Mouse (Mus musculus) limb, embryonic 11.5 days (tissue): ENCODE data around the gene Zfp853. TPM values are rescaled to one million over a fixed set of nuclear protein-coding genes. Genes with fewer than 3 reads are reported as not detected.

Source experiments
- ATAC-seq: fragments of 200-750 bp; cut with Nextera tagmentation; 2 replicates; pipeline ENCODE4 v1.8.0; 2017; ENCODE audit warnings: low read depth; ENCODE audit not compliant: insufficient number of reproducible peaks, low FRiP score, low TSS enrichment
- DNase-seq: peaks from one replicate; pipeline ENCODE4 v3.0.0-alpha.2; 2015; ENCODE audit warnings: low spot score
- H3K27ac ChIP-seq: fragments of 300-500 bp; sonication (generic); replicated peaks from 2 replicates; pipeline ENCODE4 v1.5.1; 2014; ENCODE audit warnings: low read depth, mild to moderate bottlenecking, low read length
- H3K27me3 ChIP-seq: fragments of 300-500 bp; sonication (generic); 2 replicates; pipeline ENCODE4 v1.6.1; 2014; ENCODE audit warnings: mild to moderate bottlenecking, low read length, mixed read lengths; ENCODE audit not compliant: control insufficient read depth, insufficient read depth
- H3K36me3 ChIP-seq: fragments of 300-500 bp; sonication (generic); 2 replicates; pipeline ENCODE4 v1.6.1; 2014; ENCODE audit warnings: mild to moderate bottlenecking, low read length, moderate library complexity, mixed read lengths; ENCODE audit not compliant: control insufficient read depth, insufficient read depth
- H3K4me1 ChIP-seq: fragments of 300-500 bp; sonication (generic); 2 replicates; pipeline ENCODE4 v1.6.1; 2014; ENCODE audit warnings: low read length, mixed read lengths; ENCODE audit not compliant: control insufficient read depth, insufficient read depth
- H3K4me2 ChIP-seq: fragments of 300-500 bp; sonication (generic); 2 replicates; pipeline ENCODE4 v1.6.1; 2014; ENCODE audit warnings: low read depth, mild to moderate bottlenecking, moderate library complexity; ENCODE audit not compliant: severe bottlenecking
- H3K4me3 ChIP-seq: fragments of 300-500 bp; sonication (generic); 2 replicates; pipeline ENCODE4 v1.5.1; 2014; ENCODE audit warnings: low read depth, low read length
- H3K9ac ChIP-seq: fragments of 300-500 bp; sonication (generic); 2 replicates; pipeline ENCODE4 v1.6.1; 2014; ENCODE audit warnings: mild to moderate bottlenecking, low read length
- H3K9me3 ChIP-seq: fragments of 300-500 bp; sonication (generic); 2 replicates; pipeline ENCODE4 v1.6.1; 2016; ENCODE audit warnings: low read length; ENCODE audit not compliant: control insufficient read depth
- WGBS: fragments of 180-500 bp; shearing (Covaris S2); extraction: QIAGEN DNeasy Blood & Tissue Kit; methylation state at CpG from one replicate; pipeline ENCODE4 v1.1.7; 2014; 5-methylcytosine and 5-hydroxymethylcytosine counted together
- polyA plus RNA-seq: library from polyadenylated mRNA; unstranded; fragments of >200 nt; fragmentation: Nextera tagmentation; extraction: Ambion mirVana; gene quantifications from 2 replicates; pipeline ENCODE4 v1.2.1, GENCODE M21; 2014

The Zfp853 gene
- polyA plus RNA-seq, 1 experiment from 2014 or later, result 0.08 TPM

DNA sequence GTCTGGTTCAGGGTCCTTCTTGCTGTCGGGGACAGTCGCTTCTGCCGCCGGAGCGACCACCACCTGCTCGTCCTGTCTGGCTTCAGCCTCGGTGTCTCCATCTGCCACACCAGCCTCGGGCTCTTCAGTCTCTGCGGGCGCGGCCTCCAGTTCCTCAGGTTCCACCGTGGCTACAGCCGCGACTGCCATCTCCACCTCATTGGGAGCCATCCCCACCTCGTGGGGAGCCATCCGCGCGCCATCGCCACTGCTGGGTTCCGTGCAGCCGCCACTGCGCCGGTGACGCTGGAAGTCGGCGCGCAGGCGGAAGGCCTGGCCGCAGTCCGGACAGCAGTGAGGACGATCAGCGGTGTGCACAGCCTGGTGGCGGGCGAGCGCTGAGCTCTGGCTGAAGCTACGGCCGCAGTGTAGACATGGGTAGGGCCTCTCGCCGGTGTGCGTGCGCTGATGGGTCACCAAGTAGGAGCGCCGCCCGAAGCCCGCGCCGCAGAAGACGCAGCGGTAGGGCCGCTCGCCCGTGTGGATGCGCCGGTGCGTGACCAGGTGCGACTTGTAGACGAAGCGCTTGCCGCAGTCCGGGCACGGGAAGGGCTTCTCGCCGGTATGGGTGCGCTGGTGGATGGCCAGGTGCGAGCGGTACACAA, 38.8 kb downstream of the Zfp853 start:
- H3K27ac ChIP-seq, result no peak overlapping the region
- peaks cover 66% of the 10 kb centered on the region for H3K27me3 ChIP-seq
- no peaks in the 10 kb centered on the region for H3K36me3 ChIP-seq
- ATAC-seq, result no peak
- WGBS, result 4% methylated on average over 66 of the region's 66 CpGs
- H3K4me3 ChIP-seq, result peak overlapping the region; percentile 29; the same call in 1 of the 2 replicates
- 0 out of 2 replicates have a peak, but pooled peaks cover 2% of the 10 kb centered on the region for H3K9me3 ChIP-seq
- peaks cover 17% of the 10 kb centered on the region for H3K4me1 ChIP-seq
- DNase-seq, result peak; percentile 57
- no peak overlapping the region for H3K9ac ChIP-seq
- H3K4me2 ChIP-seq, result peak overlapping the region; percentile 79

DNA sequence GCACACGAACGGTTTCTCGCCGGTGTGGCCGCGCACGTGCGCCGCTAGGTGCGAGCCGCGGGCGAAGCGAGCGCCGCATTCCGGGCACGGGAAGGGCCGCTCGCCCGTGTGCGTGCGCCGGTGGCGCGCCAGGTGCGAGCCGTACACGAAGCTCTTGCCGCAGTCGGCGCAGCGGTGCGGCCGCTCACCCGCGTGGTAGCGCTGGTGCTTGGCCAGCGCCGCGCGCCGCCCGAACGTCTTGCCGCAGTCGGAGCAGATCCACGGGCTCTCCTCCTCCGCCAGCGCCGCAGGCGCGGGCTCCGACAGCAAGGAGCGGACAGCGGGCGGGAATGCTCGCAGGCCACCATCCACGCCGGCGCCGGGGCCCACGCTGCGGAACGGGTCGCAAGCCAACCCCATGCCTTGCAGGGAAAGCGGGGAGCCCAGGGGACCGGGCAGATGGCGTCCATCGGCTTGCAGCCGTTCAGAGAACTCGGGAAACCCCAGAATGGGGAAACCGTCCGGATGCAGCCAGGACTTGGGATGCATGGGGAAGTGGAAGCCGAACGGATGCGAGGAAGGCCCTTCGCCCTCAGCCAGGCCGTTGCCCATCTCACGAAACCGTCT, 39.4 kb downstream of the Zfp853 start:
- H3K4me3 ChIP-seq, result peak overlapping the region; percentile 29
- H3K9me3 ChIP-seq, result 0 out of 2 replicates have a peak, but pooled peaks cover 2% of the 10 kb centered on the region
- DNase-seq (no peak), ATAC-seq (peak; percentile 12; the same call in 1 of the 2 replicates)
- H3K9ac ChIP-seq, result no peak overlapping the region
- no peaks in the 10 kb centered on the region for H3K36me3 ChIP-seq
- peak overlapping the region; percentile 79 for H3K4me2 ChIP-seq
- peaks cover 17% of the 10 kb centered on the region for H3K4me1 ChIP-seq
- WGBS, result 2% methylated on average over 81 of the region's 81 CpGs
- H3K27me3 ChIP-seq, result peaks cover 66% of the 10 kb centered on the region
- no peak overlapping the region for H3K27ac ChIP-seq

DNA sequence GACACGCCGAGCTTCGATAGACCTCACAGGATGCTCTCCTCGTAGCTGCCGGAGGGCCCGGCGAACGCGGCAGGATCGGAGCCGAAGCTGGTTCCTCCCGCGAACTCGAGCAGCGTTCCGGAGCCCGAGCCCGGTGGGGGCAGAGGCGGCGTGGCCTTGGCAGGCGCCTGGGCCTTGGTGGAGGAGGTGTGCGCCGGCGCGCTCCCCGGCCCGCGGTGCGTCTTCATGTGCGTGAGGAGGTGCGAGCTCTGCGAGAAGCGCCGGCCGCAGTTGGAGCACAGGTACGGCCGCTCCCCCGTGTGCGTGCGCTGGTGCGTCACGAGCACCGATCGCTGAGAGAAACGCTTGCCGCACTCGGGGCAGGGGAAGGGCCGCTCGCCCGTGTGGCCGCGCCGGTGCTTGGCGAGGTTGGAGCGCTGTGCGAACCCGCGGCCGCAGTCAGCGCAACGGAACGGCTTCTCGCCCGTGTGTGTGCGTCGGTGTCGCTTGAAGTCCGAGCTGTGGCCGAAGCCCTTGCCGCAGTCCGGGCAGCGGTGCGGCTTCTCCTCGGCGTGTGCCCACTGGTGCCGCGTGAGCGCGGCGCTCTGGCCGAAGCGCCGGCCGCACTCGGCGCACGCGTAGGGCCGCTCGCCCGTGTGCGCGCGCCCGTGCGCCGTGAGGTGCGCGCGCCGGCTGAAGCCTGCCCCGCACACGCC, 40.1 kb downstream of the Zfp853 start:
- 1% methylated on average over 92 of the region's 103 CpGs for WGBS
- peaks cover 17% of the 10 kb centered on the region for H3K4me1 ChIP-seq
- peaks cover 66% of the 10 kb centered on the region for H3K27me3 ChIP-seq
- peak overlapping the region; percentile 29 for H3K4me3 ChIP-seq
- peak; percentile 7; the same call in 1 of the 2 replicates for ATAC-seq
- H3K4me2 ChIP-seq, result peak overlapping the region; percentile 79
- H3K27ac ChIP-seq, result no peak overlapping the region
- H3K9me3 ChIP-seq, result 0 out of 2 replicates have a peak, but pooled peaks cover 2% of the 10 kb centered on the region
- peak; percentile 53 for DNase-seq
- no peak overlapping the region; the same call in 1 of the 2 replicates for H3K9ac ChIP-seq
- no peaks in the 10 kb centered on the region; the same call in 1 of the 2 replicates for H3K36me3 ChIP-seq

DNA sequence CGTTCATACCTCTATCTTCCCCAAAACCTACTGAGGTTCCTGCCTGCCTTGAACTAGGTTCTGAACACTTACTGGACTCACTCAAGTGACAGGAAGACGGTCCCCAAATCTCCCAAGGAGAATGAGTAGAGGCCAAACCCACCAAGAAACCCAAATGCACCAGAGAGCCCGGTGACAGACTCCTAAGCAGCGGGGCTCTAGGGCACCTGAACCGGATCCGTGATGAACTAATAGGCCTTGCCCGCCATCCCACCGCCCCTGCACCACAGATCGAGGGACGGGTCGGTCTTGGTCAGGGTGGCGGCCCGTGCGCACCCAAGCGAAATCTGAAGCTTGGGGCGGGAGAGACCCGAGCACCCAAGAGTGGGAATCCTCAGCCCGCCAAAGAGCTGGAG, 40.6 kb downstream of the Zfp853 start:
- Histone ChIP-seq H3K4me1 (peaks cover 17% of the 10 kb centered on the region), H3K27ac (no peak overlapping the region), H3K4me3 (peak overlapping the region; percentile 29; the same call in 1 of the 2 replicates), H3K27me3 (peaks cover 66% of the 10 kb centered on the region), H3K9ac (no peak overlapping the region), H3K4me2 (no peak overlapping the region; the same call in 1 of the 2 replicates), H3K9me3 (0 out of 2 replicates have a peak, but pooled peaks cover 2% of the 10 kb centered on the region), H3K36me3 (peaks cover 2% of the 10 kb centered on the region; the same call in 1 of the 2 replicates)
- WGBS, result 10% methylated on average over 18 of the region's 18 CpGs
- ATAC-seq (no peak), DNase-seq (peak; percentile 33)

DNA sequence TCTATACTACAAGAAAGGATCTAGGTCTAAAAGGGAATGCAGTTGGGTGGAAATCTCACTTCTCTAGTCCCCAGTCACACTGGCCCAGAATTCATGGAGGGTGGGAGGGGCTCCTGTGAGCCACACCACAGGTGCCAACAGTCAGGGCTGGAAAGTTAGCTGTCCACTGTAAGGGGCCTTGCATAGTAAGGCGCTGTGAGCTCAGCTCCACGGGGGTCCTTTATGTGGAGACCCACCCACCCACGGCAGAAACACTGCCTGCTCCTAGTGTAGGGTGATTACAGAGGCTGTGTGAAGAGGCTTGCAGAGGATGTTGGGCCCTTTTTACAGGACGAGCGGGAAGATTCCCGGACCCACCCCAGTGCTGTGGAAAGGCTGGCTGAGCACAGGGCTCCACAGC, 41.4 kb downstream of the Zfp853 start:
- H3K4me3 ChIP-seq, result no peak overlapping the region
- peaks cover 62% of the 10 kb centered on the region for H3K27me3 ChIP-seq
- H3K4me1 ChIP-seq, result peaks cover 17% of the 10 kb centered on the region
- ATAC-seq (no peak), DNase-seq (no peak)
- H3K4me2 ChIP-seq, result no peak overlapping the region
- H3K36me3 ChIP-seq, result peaks cover 2% of the 10 kb centered on the region; the same call in 1 of the 2 replicates
- H3K9ac ChIP-seq, result no peak overlapping the region
- 0 out of 2 replicates have a peak, but pooled peaks cover 2% of the 10 kb centered on the region for H3K9me3 ChIP-seq
- no peak overlapping the region for H3K27ac ChIP-seq
- WGBS, result 39% methylated on average over 6 of the region's 6 CpGs

DNA sequence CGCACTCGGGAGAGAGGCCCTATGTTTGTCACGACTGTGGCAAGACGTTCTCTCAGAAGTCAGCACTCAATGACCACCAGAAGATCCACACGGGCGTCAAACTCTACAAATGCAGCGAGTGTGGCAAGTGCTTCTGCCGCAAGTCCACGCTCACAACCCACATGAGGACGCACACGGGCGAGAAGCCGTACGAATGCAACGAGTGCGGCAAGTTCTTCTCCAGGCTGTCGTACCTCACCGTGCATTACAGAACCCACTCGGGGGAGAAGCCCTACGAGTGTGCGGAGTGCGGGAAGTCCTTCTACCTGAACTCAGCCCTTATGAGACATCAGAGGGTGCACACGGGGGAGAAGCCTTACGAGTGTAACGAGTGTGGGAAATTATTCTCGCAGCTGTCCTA, 48.5 kb downstream of the Zfp853 start:
- no peak for ATAC-seq
- no peak overlapping the region for H3K9ac ChIP-seq

More for the DNA sequence above, 48.5 kb downstream of the Zfp853 start:
- Histone ChIP-seq H3K4me2 (no peak overlapping the region), H3K4me3 (no peak overlapping the region), H3K9me3 (no peaks in the 10 kb centered on the region), H3K36me3 (peaks cover 37% of the 10 kb centered on the region), H3K27me3 (no peaks in the 10 kb centered on the region), H3K4me1 (no peaks in the 10 kb centered on the region), H3K27ac (no peak overlapping the region)
- 97% methylated on average over 26 of the region's 26 CpGs for WGBS
- DNase-seq, result no peak

Other genes starting within 250 kb of the Zfp853 start
- gene Rnf216, start 180.6 kb downstream of the Zfp853 start, polyA plus RNA-seq, result 36.6 and 37.7 TPM in 2 replicates
- gene Olfr718-ps1, start 146.0 kb downstream of the Zfp853 start, polyA plus RNA-seq, result not detected in 2 replicates
- 13.3 and 15.6 TPM in 2 replicates for gene Rbak, start 112.8 kb downstream of the Zfp853 start, polyA plus RNA-seq
- not detected in 2 replicates for gene Spdye4b, start 112.6 kb downstream of the Zfp853 start, polyA plus RNA-seq
- gene Spdye4a, start 66.7 kb downstream of the Zfp853 start, polyA plus RNA-seq, result not detected in 2 replicates
- 20.8 and 23.3 TPM in 2 replicates for gene Zfp12, start 58.5 kb downstream of the Zfp853 start, polyA plus RNA-seq
- 2.0 and 3.4 TPM in 2 replicates for gene Zfp316, start 23.6 kb downstream of the Zfp853 start, polyA plus RNA-seq
- gene E130309D02Rik, start 21.7 kb upstream of the Zfp853 start, polyA plus RNA-seq, result 52.5 and 53.4 TPM in 2 replicates
- 74.1 and 75.1 TPM in 2 replicates for gene Zdhhc4, start 35.6 kb upstream of the Zfp853 start, polyA plus RNA-seq
- 0.31 and 0.88 TPM in 2 replicates for gene Grid2ip, start 63.7 kb upstream of the Zfp853 start, polyA plus RNA-seq
- gene Kdelr2, start 110.2 kb upstream of the Zfp853 start, polyA plus RNA-seq, result 265 and 281 TPM in 2 replicates
- gene Daglb, start 171.0 kb upstream of the Zfp853 start, polyA plus RNA-seq, result 9.2 and 9.4 TPM in 2 replicates
- gene Rac1, start 234.4 kb upstream of the Zfp853 start, polyA plus RNA-seq, result 554 and 576 TPM in 2 replicates